ENCODE assay signal across 27 mouse cellular contexts in genomic region chr5:63958963-63959708, GRCm38 (mm10). TPM values are rescaled to one million over a fixed set of nuclear protein-coding genes. Genes with fewer than 3 reads are reported as not detected.
DNase-seq lines count a peak whose midpoint lies in the region; ATAC-seq and TF ChIP-seq lines count a peak whose summit lies in the region.
"Had no signal": no experiment of that assay in that cellular context is flagged by ENCODE, and none has a peak within 500 bp of the region (broad histone marks: within the 10 kb centered on the region; RNA-seq: fewer than 3 reads in every experiment).

No protein-coding gene starts in this region.

- peaks cover 5% of the 10 kb centered on the region; the same call in 1 of the 2 replicates for H3K36me3 ChIP-seq in kidney, embryonic 15.5 days
- H3K36me3 ChIP-seq in lung, embryonic 16.5 days (ENCODE audit: control insufficient read depth, insufficient read depth, low read length) = no peaks in the 10 kb centered on the region
- H3K36me3 ChIP-seq: embryonic facial prominence, embryonic 15.5 days; heart, embryonic 12.5 days; neural tube, embryonic 12.5 days had no signal

- H3K9me3 ChIP-seq in kidney, embryonic 15.5 days (replicated peaks) = no peaks in the 10 kb centered on the region
- no peaks in the 10 kb centered on the region for H3K9me3 ChIP-seq in lung, embryonic 16.5 days (ENCODE audit: control insufficient read depth, low read length)
- H3K9me3 ChIP-seq: embryonic facial prominence, embryonic 15.5 days; heart, embryonic 12.5 days; neural tube, embryonic 12.5 days had no signal

- DNase-seq in kidney, postnatal 4 days = no peak
- no peak for DNase-seq in lung, postnatal 36 days
- no peak for DNase-seq in urinary bladder, postnatal 25 days (ENCODE audit: low spot score)
- no peak for DNase-seq in layer of hippocampus, adult 8-10 months (ENCODE audit: low spot score in 2 of 2)
- DNase-seq: adrenal gland, postnatal 25 days; cerebellum, adult 11 months; cerebellum, adult 9-11 months; gastrocnemius, postnatal 10 days; heart, adult 11 months; heart, postnatal 10 days; kidney, postnatal 10 days; lung, adult 2 months; retina, postnatal 1 day; right cerebral cortex, postnatal 25 days; spleen, adult 18-20 months had no signal

- no peak overlapping the region for H3K4me3 ChIP-seq in kidney, embryonic 15.5 days (replicated peaks)
- H3K4me3 ChIP-seq in lung, embryonic 16.5 days (ENCODE audit: low read length) = no peak overlapping the region
- H3K4me3 ChIP-seq in bone marrow, adult 2 months (replicated peaks; ENCODE audit: control insufficient read depth, low read depth, low read length) = no peak overlapping the region
- H3K4me3 ChIP-seq: embryonic facial prominence, embryonic 15.5 days; heart, embryonic 12.5 days; layer of hippocampus, adult 2 months; neural tube, embryonic 12.5 days had no signal

- 77% methylated on average over 18 of the region's 18 CpGs for WGBS in kidney, embryonic 15.5 days
- WGBS in lung, embryonic 16.5 days = 59% methylated on average over 18 of the region's 18 CpGs
- WGBS in bone marrow, adult 2 months = 77% methylated on average over 18 of the region's 18 CpGs

- no peak for TF ChIP-seq CTCF in bone marrow, adult 2 months (IDR thresholded peaks at IDR 0.05; ENCODE audit: control insufficient read depth, insufficient read depth, low read length)

- H3K4me1 ChIP-seq in kidney, embryonic 15.5 days = peaks cover 22% of the 10 kb centered on the region; the same call in 1 of the 2 replicates
- no peaks in the 10 kb centered on the region for H3K4me1 ChIP-seq in lung, embryonic 16.5 days (replicated peaks; ENCODE audit: control insufficient read depth, insufficient read depth, low read length)
- H3K4me1 ChIP-seq in bone marrow, adult 2 months (ENCODE audit: control insufficient read depth, insufficient read depth, low read length) = no peaks in the 10 kb centered on the region; the same call in 1 of the 2 replicates
- H3K4me1 ChIP-seq: heart, embryonic 12.5 days; neural tube, embryonic 12.5 days had no signal

- H3K27me3 ChIP-seq in kidney, embryonic 15.5 days = no peaks in the 10 kb centered on the region
- no peaks in the 10 kb centered on the region for H3K27me3 ChIP-seq in lung, embryonic 16.5 days (ENCODE audit: control insufficient read depth, insufficient read depth, low read depth, low read length)
- H3K27me3 ChIP-seq: embryonic facial prominence, embryonic 15.5 days; heart, embryonic 12.5 days; neural tube, embryonic 12.5 days had no signal

- H3K27ac ChIP-seq in kidney, embryonic 15.5 days = 0 out of 2 replicates have a peak overlapping the region, but pooled peaks have one; percentile 19
- peak overlapping the region; percentile 18; the same call in 1 of the 2 replicates for H3K27ac ChIP-seq in lung, embryonic 16.5 days (ENCODE audit: low read length)
- H3K27ac ChIP-seq in bone marrow, adult 2 months (ENCODE audit: control insufficient read depth, insufficient read depth, low read depth, low read length, poor library complexity) = peak overlapping the region; percentile 34
- H3K27ac ChIP-seq: embryonic facial prominence, embryonic 15.5 days; layer of hippocampus, adult 2 months; macrophage; neural tube, embryonic 12.5 days had no signal

- no peak overlapping the region for H3K9ac ChIP-seq in kidney, embryonic 15.5 days
- no peak overlapping the region for H3K9ac ChIP-seq in lung, embryonic 16.5 days (ENCODE audit: low read length)
- H3K9ac ChIP-seq: embryonic facial prominence, embryonic 15.5 days; heart, embryonic 12.5 days; neural tube, embryonic 12.5 days had no signal

- TF ChIP-seq POLR2A in bone marrow, adult 2 months (IDR thresholded peaks at IDR 0.05; ENCODE audit: borderline replicate concordance, control insufficient read depth, low read depth, low read length) = no peak

- no peak overlapping the region for H3K4me2 ChIP-seq in kidney, embryonic 15.5 days
- H3K4me2 ChIP-seq in lung, embryonic 16.5 days (ENCODE audit: low read depth, low read length) = no peak overlapping the region
- H3K4me2 ChIP-seq: embryonic facial prominence, embryonic 15.5 days; heart, embryonic 12.5 days; midbrain, embryonic 11.5 days; neural tube, embryonic 12.5 days had no signal

- no peak for ATAC-seq in kidney, embryonic 15.5 days (replicated peaks; ENCODE audit: low FRiP score)
- ATAC-seq in lung, embryonic 16.5 days (ENCODE audit: low read depth) = peak; percentile 15; the same call in 1 of the 2 replicates
- ATAC-seq: CD4-positive, CD25-positive, alpha-beta regulatory T cell, adult 4 months; forebrain, embryonic 16.5 days; intestine, postnatal 0 days had no signal

RNA-seq across cellular contexts. Expression of gene Rell1, which starts 9.6 kb away (rescaled TPM):
- 24.0 and 25.5 TPM in 2 replicates for polyA plus RNA-seq in kidney, embryonic 15.5 days (2015; fragmentation: Nextera tagmentation; extraction: Ambion mirVana)
- polyA plus RNA-seq in lung, embryonic 16.5 days (2015; fragmentation: Nextera tagmentation; extraction: Ambion mirVana) = 26.7 and 27.4 TPM in 2 replicates
- polyA plus RNA-seq in bone marrow, adult 2 months (2011; ENCODE audit: insufficient read depth, insufficient read length, low replicate concordance, missing spikeins) = 8.3 and 18.9 TPM in 2 replicates
- total RNA-seq in layer of hippocampus, adult 8-10 months (2022) = 10 to 100 TPM; 10.5 to 13.3 (median 11.8) TPM
